Mouse (Mus musculus): ENCODE results near the gene Fer1l5. TPM values are rescaled to one million over a fixed set of nuclear protein-coding genes. Genes with fewer than 3 reads are reported as not detected.

The Fer1l5 gene
- under 1 TPM in 1 of 2 experiments, not detected in 1; 0.42 TPM for polyA plus RNA-seq (2017; shearing (Covaris generic))

GRCm38 (mm10) chr1:36371934-36372845, at the start of gene Fer1l5:
Fer1l5 (plus strand) TSS chr1:36372291.
- ATAC-seq: no peak

GRCm38 (mm10) chr1:36323076-36323475, 49.0 kb upstream of the Fer1l5 start:
- ATAC-seq: no peak

GRCm38 (mm10) chr1:36323746-36324448, 48.2 kb upstream of the Fer1l5 start:
- ATAC-seq: no peak

GRCm38 (mm10) chr1:36325900-36326321, 46.2 kb upstream of the Fer1l5 start:
- ATAC-seq: no peak

- ATAC-seq: no peak
Measured at GRCm38 (mm10) chr1:36326815-36327214, 45.3 kb upstream of the Fer1l5 start.

- no peak for ATAC-seq
Measured at GRCm38 (mm10) chr1:36331743-36332142, 40.3 kb upstream of the Fer1l5 start.

- ATAC-seq: no peak
Measured at GRCm38 (mm10) chr1:36332955-36333887, 38.9 kb upstream of the Fer1l5 start.

GRCm38 (mm10) chr1:36342547-36342946, 29.5 kb upstream of the Fer1l5 start:
- ATAC-seq: no peak

GRCm38 (mm10) chr1:36352351-36352750, 19.7 kb upstream of the Fer1l5 start:
- ATAC-seq: no peak

GRCm38 (mm10) chr1:36356955-36357695, 15.0 kb upstream of the Fer1l5 start:
- no peak for ATAC-seq

- no peak for ATAC-seq
Measured at GRCm38 (mm10) chr1:36367698-36368097, 4.4 kb upstream of the Fer1l5 start.

- ATAC-seq: peak; percentile 52
Measured at GRCm38 (mm10) chr1:36368112-36368968, 3.8 kb upstream of the Fer1l5 start.

GRCm38 (mm10) chr1:36368969-36369645, 3.0 kb upstream of the Fer1l5 start, which contains the start of gene Kansl3:
Kansl3 (minus strand) TSS chr1:36369181.
- ATAC-seq: peak; percentile 70

- ATAC-seq: no peak
Measured at GRCm38 (mm10) chr1:36370918-36371317, 1.2 kb upstream of the Fer1l5 start.

- ATAC-seq: no peak
Measured at GRCm38 (mm10) chr1:36378880-36379279, 6.8 kb downstream of the Fer1l5 start.

- no peak for ATAC-seq
Measured at GRCm38 (mm10) chr1:36379582-36379981, 7.5 kb downstream of the Fer1l5 start.

GRCm38 (mm10) chr1:36397041-36397440, 24.9 kb downstream of the Fer1l5 start:
- no peak for ATAC-seq

GRCm38 (mm10) chr1:36401509-36401908, 29.4 kb downstream of the Fer1l5 start:
- ATAC-seq: no peak

- ATAC-seq: no peak
Measured at GRCm38 (mm10) chr1:36404531-36404930, 32.4 kb downstream of the Fer1l5 start.

GRCm38 (mm10) chr1:36429511-36429910, 57.4 kb downstream of the Fer1l5 start:
- ATAC-seq: no peak

Data from activated CD4-positive, CD25-positive, alpha-beta regulatory T cell, adult 4 months (primary cell).